ENCODE assay signal across 25 mouse cellular contexts in genomic region chr3:156198688-156199087, GRCm38 (mm10).
"Had no signal": no experiment of that assay in that cellular context is flagged by ENCODE, and none has a peak within 500 bp of the region (broad histone marks: within the 10 kb centered on the region; RNA-seq: fewer than 3 reads in every experiment).

No protein-coding gene starts in this region.

- H3K27me3 ChIP-seq: kidney, embryonic 15.5 days; limb, embryonic 13.5 days; liver, embryonic 12.5 days; liver, embryonic 15.5 days; lung, embryonic 15.5 days; megakaryocyte, embryonic 14.5 days; neural tube, embryonic 12.5 days; neural tube, embryonic 15.5 days had no signal

- DNase-seq: kidney, adult 11 months; kidney, adult 8-10 months; kidney, postnatal 10 days; kidney, postnatal 4 days; layer of hippocampus, adult 9-11 months; liver; lung, adult 18-20 months; lung, postnatal 14 days; lung, postnatal 4 days; midbrain, embryonic 14.5 days; right cerebral cortex, postnatal 25 days; spleen, adult 18-20 months; thymus, adult 18-20 months; thymus, postnatal 4 days had no signal

- ATAC-seq: liver, embryonic 12.5 days had no signal

- H3K4me3 ChIP-seq: kidney, embryonic 15.5 days; layer of hippocampus, adult 2 months; limb, embryonic 10.5 days; limb, embryonic 13.5 days; liver, embryonic 12.5 days; liver, embryonic 15.5 days; lung, embryonic 15.5 days; megakaryocyte, embryonic 14.5 days; midbrain, embryonic 10.5 days; neural tube, embryonic 12.5 days; neural tube, embryonic 15.5 days had no signal

- H3K9ac ChIP-seq: kidney, embryonic 15.5 days; limb, embryonic 13.5 days; liver, embryonic 12.5 days; liver, embryonic 15.5 days; lung, embryonic 15.5 days; neural tube, embryonic 12.5 days; neural tube, embryonic 15.5 days had no signal

- H3K4me2 ChIP-seq: kidney, embryonic 15.5 days; limb, embryonic 13.5 days; liver, embryonic 12.5 days; liver, embryonic 15.5 days; lung, embryonic 15.5 days; neural tube, embryonic 12.5 days; neural tube, embryonic 15.5 days had no signal

- H3K9me3 ChIP-seq: kidney, embryonic 15.5 days; limb, embryonic 10.5 days; limb, embryonic 13.5 days; liver, embryonic 12.5 days; liver, embryonic 15.5 days; lung, embryonic 15.5 days; megakaryocyte, embryonic 14.5 days; midbrain, embryonic 10.5 days; neural tube, embryonic 12.5 days; neural tube, embryonic 15.5 days had no signal

- H3K36me3 ChIP-seq: kidney, embryonic 15.5 days; limb, embryonic 10.5 days; limb, embryonic 13.5 days; liver, embryonic 12.5 days; liver, embryonic 15.5 days; lung, embryonic 15.5 days; midbrain, embryonic 10.5 days; neural tube, embryonic 12.5 days; neural tube, embryonic 15.5 days had no signal

- H3K4me1 ChIP-seq: kidney, embryonic 15.5 days; limb, embryonic 10.5 days; limb, embryonic 13.5 days; liver, embryonic 12.5 days; liver, embryonic 15.5 days; lung, embryonic 15.5 days; megakaryocyte, embryonic 14.5 days; midbrain, embryonic 10.5 days; neural tube, embryonic 12.5 days; neural tube, embryonic 15.5 days had no signal

- H3K27ac ChIP-seq: kidney, embryonic 15.5 days; layer of hippocampus, adult 2 months; limb, embryonic 10.5 days; limb, embryonic 13.5 days; liver, embryonic 12.5 days; liver, embryonic 15.5 days; lung, embryonic 15.5 days; midbrain, embryonic 10.5 days; neural tube, embryonic 12.5 days; neural tube, embryonic 15.5 days had no signal
